Mouse (Mus musculus) E14TG2a.4 (cell line): ENCODE results near the gene Hist1h2bh.

Experiments
- CTCF ChIP-seq: conservative IDR thresholded peaks from 2 replicates; pipeline ENCODE4 v1.5.1; 2014; ENCODE audit warnings: low read length
- NANOG ChIP-seq: IDR thresholded peaks from 2 replicates; pipeline ENCODE4 v1.6.1; 2014; ENCODE audit warnings: borderline replicate concordance, low read length, mixed read lengths
- POU5F1 ChIP-seq: IDR thresholded peaks from 2 replicates; pipeline ENCODE4 v1.6.1; 2014; ENCODE audit warnings: low read length, borderline replicate concordance

DNA sequence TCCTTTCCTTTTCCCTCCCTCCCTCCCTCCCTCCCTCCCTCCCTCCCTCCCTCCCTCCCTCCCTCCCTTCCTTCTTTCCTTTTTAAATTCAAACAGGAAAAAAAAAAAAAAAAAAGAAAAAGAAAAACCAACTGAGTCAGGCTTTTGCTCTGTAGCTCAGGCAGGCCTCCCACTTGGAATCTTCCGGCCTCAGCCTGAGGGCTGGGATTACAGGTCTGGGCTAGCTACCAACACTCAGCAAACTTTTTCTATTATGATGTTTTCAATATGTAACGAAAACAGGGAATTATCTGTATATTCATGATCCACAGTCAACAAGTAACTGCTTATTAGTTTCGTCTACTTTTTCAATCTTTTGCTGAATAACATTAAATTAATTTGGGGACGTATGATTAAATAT is 40.3 kb downstream of the Hist1h2bh start:
- TF ChIP-seq CTCF (no peak), NANOG (no peak), POU5F1 (no peak)
